Mouse (Mus musculus) intestine, embryonic 15.5 days (tissue): ENCODE data around the gene Wdr27. TPM values are rescaled to one million over a fixed set of nuclear protein-coding genes. Genes with fewer than 3 reads are reported as not detected.

Experiments
- ATAC-seq: fragments of 200-750 bp; cut with Nextera tagmentation; 2 replicates; pipeline ENCODE4 v1.8.0; 2017; ENCODE audit warnings: moderate TSS enrichment, moderate library complexity
- H3K27ac ChIP-seq: fragments of 300-500 bp; sonication (generic); 2 replicates; pipeline ENCODE4 v1.5.1; 2015; ENCODE audit warnings: mild to moderate bottlenecking, inconsistent platforms
- H3K27me3 ChIP-seq: fragments of 300-500 bp; sonication (generic); replicated peaks from 2 replicates; pipeline ENCODE4 v1.6.1; 2015; ENCODE audit warnings: inconsistent platforms
- H3K36me3 ChIP-seq: fragments of 300-500 bp; sonication (generic); 2 replicates; pipeline ENCODE4 v1.6.1; 2015; ENCODE audit warnings: inconsistent platforms
- H3K4me1 ChIP-seq: fragments of 300-500 bp; sonication (generic); replicated peaks from 2 replicates; pipeline ENCODE4 v1.6.1; 2015; ENCODE audit warnings: inconsistent platforms
- H3K4me2 ChIP-seq: fragments of 300-500 bp; sonication (generic); replicated peaks from 2 replicates; pipeline ENCODE4 v1.6.1; 2015; ENCODE audit warnings: mild to moderate bottlenecking, inconsistent platforms
- H3K4me3 ChIP-seq: fragments of 300-500 bp; sonication (generic); replicated peaks from 2 replicates; pipeline ENCODE4 v1.5.1; 2015; ENCODE audit warnings: inconsistent platforms
- H3K9ac ChIP-seq: fragments of 300-500 bp; sonication (generic); 2 replicates; pipeline ENCODE4 v1.6.1; 2015; ENCODE audit warnings: inconsistent platforms
- H3K9me3 ChIP-seq: fragments of 300-500 bp; sonication (generic); 2 replicates; pipeline ENCODE4 v1.6.1; 2016; ENCODE audit warnings: inconsistent platforms
- WGBS: fragments of 180-500 bp; shearing (Covaris S2); methylation state at CpG from one replicate; pipeline ENCODE4 v1.1.7; 2015; 5-methylcytosine and 5-hydroxymethylcytosine counted together
- polyA plus RNA-seq: library from polyadenylated mRNA; unstranded; fragments of >200 nt; fragmentation: Nextera tagmentation; extraction: Ambion mirVana; gene quantifications from 2 replicates; pipeline ENCODE4 v1.2.1, GENCODE M21; 2015

The Wdr27 gene
- polyA plus RNA-seq, 1 experiment from 2014 or later = 8.0 TPM

DNA sequence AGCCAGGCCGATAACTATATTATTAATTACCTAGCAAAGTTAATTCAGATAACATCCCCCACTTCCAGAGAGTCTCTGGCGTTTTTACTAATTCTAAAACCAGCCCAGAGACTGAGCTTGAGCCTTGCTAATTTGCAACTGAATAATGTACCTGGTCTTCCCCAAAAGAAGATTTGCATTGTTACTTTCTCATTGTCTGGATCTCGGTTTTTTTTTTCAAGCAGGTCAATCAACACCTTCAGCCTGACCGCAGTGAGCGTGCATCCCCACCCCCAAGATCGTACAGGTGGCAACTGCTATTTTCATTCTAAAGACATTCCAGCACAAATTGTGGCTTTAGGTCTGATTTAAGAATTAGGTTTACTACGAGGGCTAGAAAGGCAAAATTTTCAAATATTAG is 136.2 kb downstream of the Wdr27 start:
- Histone ChIP-seq H3K9ac (no peak overlapping the region), H3K27ac (no peak overlapping the region), H3K4me1 (no peaks in the 10 kb centered on the region), H3K4me3 (no peak overlapping the region), H3K36me3 (no peaks in the 10 kb centered on the region), H3K27me3 (no peaks in the 10 kb centered on the region), H3K4me2 (no peak overlapping the region), H3K9me3 (no peaks in the 10 kb centered on the region)
- ATAC-seq = no peak
- 92% methylated on average over 7 of the region's 7 CpGs for WGBS

DNA sequence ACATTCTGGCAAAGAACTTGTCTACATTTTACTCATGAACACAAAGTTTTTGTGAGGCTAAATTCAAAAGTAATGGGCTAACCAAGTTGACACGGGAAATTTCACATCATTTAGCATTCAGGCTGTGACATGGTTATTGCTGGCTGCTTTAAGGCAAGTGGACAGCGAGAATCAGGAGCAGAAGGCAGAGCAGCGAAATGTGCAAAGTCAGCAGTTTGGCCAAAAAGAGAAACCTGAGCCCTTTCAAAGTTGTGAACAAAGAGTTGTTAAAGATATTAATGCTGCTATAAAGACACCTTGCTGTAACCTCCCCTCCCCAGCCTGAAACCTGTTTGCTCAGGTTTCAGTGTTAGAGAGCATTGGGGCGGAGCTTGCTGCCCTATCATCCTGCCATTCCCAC is 143.7 kb downstream of the Wdr27 start:
- no peaks in the 10 kb centered on the region for H3K27me3 ChIP-seq
- no peak overlapping the region for H3K4me2 ChIP-seq
- no peak overlapping the region for H3K4me3 ChIP-seq
- H3K36me3 ChIP-seq = no peaks in the 10 kb centered on the region
- H3K27ac ChIP-seq = no peak overlapping the region
- no peaks in the 10 kb centered on the region for H3K9me3 ChIP-seq
- H3K9ac ChIP-seq = no peak overlapping the region
- ATAC-seq = no peak
- WGBS = 82% methylated on average over 4 of the region's 4 CpGs
- H3K4me1 ChIP-seq = no peaks in the 10 kb centered on the region

DNA sequence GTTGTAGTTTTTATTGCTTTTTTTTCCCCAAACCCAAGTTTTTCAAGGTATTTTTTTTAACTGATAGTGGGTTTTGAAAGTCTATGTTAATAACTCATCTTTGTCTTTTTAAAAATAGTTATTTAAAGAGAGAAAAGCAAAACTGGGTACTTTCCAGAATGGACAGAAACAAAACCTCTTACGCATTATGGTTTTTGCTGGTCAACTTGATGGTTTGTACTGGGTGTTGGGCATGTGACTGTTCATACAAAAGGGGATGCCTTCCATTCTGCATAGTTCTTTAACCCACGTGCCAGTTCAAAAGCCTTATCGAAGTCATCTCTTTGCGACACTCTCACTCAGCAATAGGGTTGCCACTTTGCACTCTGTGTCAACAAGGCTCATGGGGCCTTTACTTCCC is 147.9 kb downstream of the Wdr27 start:
- Histone ChIP-seq H3K27ac (no peak overlapping the region), H3K9ac (no peak overlapping the region), H3K4me3 (no peak overlapping the region), H3K9me3 (no peaks in the 10 kb centered on the region), H3K4me1 (no peaks in the 10 kb centered on the region), H3K36me3 (no peaks in the 10 kb centered on the region), H3K27me3 (no peaks in the 10 kb centered on the region), H3K4me2 (no peak overlapping the region)
- 91% methylated on average over 4 of the region's 4 CpGs for WGBS
- no peak for ATAC-seq

DNA sequence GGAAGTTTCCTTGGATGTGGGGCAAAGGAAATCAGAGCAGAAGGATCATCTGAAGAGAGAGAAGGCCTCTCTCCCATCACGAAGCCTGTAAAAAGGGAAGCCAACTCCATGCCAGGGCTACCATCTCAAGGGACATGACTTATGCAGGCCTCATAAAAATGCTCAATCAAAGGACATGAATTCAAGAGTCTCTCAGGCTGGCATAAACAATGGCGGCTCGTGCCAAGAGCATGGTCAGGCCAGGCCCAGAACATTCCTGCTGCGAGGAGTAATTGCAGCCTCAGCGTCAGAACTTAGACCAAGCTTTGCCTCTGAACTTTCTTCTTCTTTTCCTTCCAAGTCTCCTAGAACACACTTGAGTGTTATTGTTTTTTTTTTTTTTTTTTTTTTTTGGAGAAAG is 163.6 kb downstream of the Wdr27 start:
- WGBS = 86% methylated on average over 5 of the region's 5 CpGs

DNA sequence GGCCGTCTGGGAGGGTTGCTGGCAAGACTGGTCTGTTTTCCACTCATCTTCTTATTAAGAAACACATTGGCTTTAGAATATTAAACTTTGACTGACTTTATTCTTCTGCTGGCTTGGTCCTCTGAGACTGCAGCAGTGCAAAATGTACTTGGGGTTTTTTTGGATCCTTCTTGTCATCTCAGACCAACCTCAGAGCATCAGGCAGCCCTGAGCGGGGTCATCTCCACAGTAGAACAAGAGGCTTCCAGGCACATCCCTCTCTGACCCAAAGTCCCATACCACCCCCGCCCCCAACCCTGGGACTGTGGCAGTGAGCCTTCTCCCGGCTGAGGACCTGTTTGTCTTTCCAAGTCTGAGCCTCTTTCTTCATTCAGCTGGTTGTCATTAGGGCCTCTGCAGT is 171.6 kb downstream of the Wdr27 start:
- Histone ChIP-seq H3K27ac (no peak overlapping the region), H3K36me3 (no peaks in the 10 kb centered on the region), H3K4me2 (no peak overlapping the region), H3K4me3 (no peak overlapping the region), H3K27me3 (no peaks in the 10 kb centered on the region), H3K9me3 (no peaks in the 10 kb centered on the region), H3K9ac (no peak overlapping the region), H3K4me1 (no peaks in the 10 kb centered on the region)
- WGBS = 65% methylated on average over 4 of the region's 4 CpGs
- ATAC-seq = no peak

More for the DNA sequence above, 163.6 kb downstream of the Wdr27 start:
- H3K27ac ChIP-seq = no peak overlapping the region
- H3K4me1 ChIP-seq = no peaks in the 10 kb centered on the region
- H3K4me2 ChIP-seq = no peak overlapping the region
- no peak overlapping the region for H3K4me3 ChIP-seq
- H3K9me3 ChIP-seq = no peaks in the 10 kb centered on the region
- no peaks in the 10 kb centered on the region for H3K36me3 ChIP-seq
- ATAC-seq = no peak
- no peak overlapping the region for H3K9ac ChIP-seq
- no peaks in the 10 kb centered on the region for H3K27me3 ChIP-seq

DNA sequence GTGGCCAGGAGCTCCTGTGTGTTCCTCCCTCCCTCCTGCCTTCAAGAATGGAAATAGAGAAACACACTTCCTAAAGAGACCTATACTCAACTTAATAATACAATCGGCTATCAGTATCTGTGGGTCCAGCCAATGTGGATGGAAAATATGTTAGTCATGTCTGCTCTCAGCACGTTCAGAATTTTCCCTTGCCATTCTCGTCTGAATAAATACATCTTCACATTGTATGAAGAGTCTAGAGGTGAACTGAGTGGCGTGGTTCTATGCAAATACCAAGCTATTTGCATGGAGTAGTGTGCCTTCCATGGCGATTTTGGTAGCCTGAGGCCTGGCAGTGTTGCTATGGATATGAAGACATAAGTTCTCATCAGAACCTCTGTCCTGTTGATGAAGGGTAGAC is 172.6 kb downstream of the Wdr27 start:
- no peak overlapping the region for H3K9ac ChIP-seq
- no peaks in the 10 kb centered on the region for H3K27me3 ChIP-seq
- H3K4me2 ChIP-seq = no peak overlapping the region
- no peak overlapping the region for H3K4me3 ChIP-seq
- H3K4me1 ChIP-seq = no peaks in the 10 kb centered on the region
- no peak for ATAC-seq
- WGBS = 79% methylated on average over 5 of the region's 5 CpGs
- no peaks in the 10 kb centered on the region for H3K36me3 ChIP-seq
- no peak overlapping the region for H3K27ac ChIP-seq
- no peaks in the 10 kb centered on the region for H3K9me3 ChIP-seq

Other genes with a start within 250 kb of the Wdr27 start
- gene Thbs2, start 248.9 kb downstream of the Wdr27 start, polyA plus RNA-seq = 49.5 and 54.1 TPM in 2 replicates
- 35.3 and 40.0 TPM in 2 replicates for gene 1600012H06Rik, start within 50 bp of the Wdr27 start, polyA plus RNA-seq
- gene Phf10, start 18.1 kb upstream of the Wdr27 start, polyA plus RNA-seq = 35.6 and 40.7 TPM in 2 replicates
- gene 9030025P20Rik, start 35.3 kb upstream of the Wdr27 start, polyA plus RNA-seq = 6.5 and 9.5 TPM in 2 replicates
- 0.72 and 2.7 TPM in 2 replicates for gene Gm3417, start 35.6 kb upstream of the Wdr27 start, polyA plus RNA-seq
- 7.4 and 7.6 TPM in 2 replicates for gene Gm3435, start 67.0 kb upstream of the Wdr27 start, polyA plus RNA-seq
- gene Ermard, start 98.0 kb upstream of the Wdr27 start, polyA plus RNA-seq = 54.6 and 65.7 TPM in 2 replicates
- 0.93 TPM in 1 of 2 replicates, not detected in the other for gene Tcte3, start 98.3 kb upstream of the Wdr27 start, polyA plus RNA-seq
- gene Gm3448, start 98.4 kb upstream of the Wdr27 start, polyA plus RNA-seq = 4.3 TPM in 2 replicates